Mouse (Mus musculus): ENCODE measurements around the gene Focad. TPM values are rescaled to one million over a fixed set of nuclear protein-coding genes. Genes with fewer than 3 reads are reported as not detected.

Focad gene
- polyA plus RNA-seq, 1 experiment: 4.7 TPM

GRCm38 (mm10) chr4:88344468-88344867 lies 250.0 kb downstream of the Focad start:
- Histone ChIP-seq H3K4me3 (ENCODE audit: extremely low read depth, insufficient read depth, insufficient read length) (no peak overlapping the region), H3K27me3 (ENCODE audit: control insufficient read depth, insufficient read depth, low read length) (no peaks in the 10 kb centered on the region), H3K27ac (ENCODE audit: insufficient read depth, low read length) (no peak overlapping the region), H3K36me3 (ENCODE audit: control insufficient read depth, insufficient read depth, low read length) (no peaks in the 10 kb centered on the region), H3K4me1 (ENCODE audit: control insufficient read depth, insufficient read depth, insufficient read length) (no peaks in the 10 kb centered on the region)
- WGBS: 94% methylated on average over 11 of the region's 11 CpGs
- TF ChIP-seq CTCF (IDR thresholded peaks at IDR 0.05; ENCODE audit: extremely low read depth, insufficient read depth, insufficient read length, insufficient replicate concordance) (no peak), POLR2A (IDR thresholded peaks at IDR 0.05; ENCODE audit: low read depth, low read length) (no peak)
- DNase-seq (ENCODE audit: low read depth in 1 of 2, low spot score in 2 of 2): no peak

GRCm38 (mm10) chr4:88345065-88345464 lies 250.6 kb downstream of the Focad start:
- Histone ChIP-seq H3K27me3 (ENCODE audit: control insufficient read depth, insufficient read depth, low read length) (no peaks in the 10 kb centered on the region), H3K4me3 (ENCODE audit: extremely low read depth, insufficient read depth, insufficient read length) (no peak overlapping the region), H3K4me1 (ENCODE audit: control insufficient read depth, insufficient read depth, insufficient read length) (no peaks in the 10 kb centered on the region), H3K36me3 (ENCODE audit: control insufficient read depth, insufficient read depth, low read length) (no peaks in the 10 kb centered on the region), H3K27ac (ENCODE audit: insufficient read depth, low read length) (no peak overlapping the region)
- no peak for TF ChIP-seq CTCF (IDR thresholded peaks at IDR 0.05; ENCODE audit: extremely low read depth, insufficient read depth, insufficient read length, insufficient replicate concordance)
- no peak for TF ChIP-seq POLR2A (IDR thresholded peaks at IDR 0.05; ENCODE audit: low read depth, low read length)
- DNase-seq (ENCODE audit: low read depth in 1 of 2, low spot score in 2 of 2): no peak
- WGBS: 86% methylated on average over 4 of the region's 4 CpGs

- H3K4me3 ChIP-seq (ENCODE audit: extremely low read depth, insufficient read depth, insufficient read length): no peak overlapping the region
- no peaks in the 10 kb centered on the region for H3K27me3 ChIP-seq (ENCODE audit: control insufficient read depth, insufficient read depth, low read length)
- WGBS: 90% methylated on average over 8 of the region's 8 CpGs
- H3K27ac ChIP-seq (ENCODE audit: insufficient read depth, low read length): no peak overlapping the region
- no peaks in the 10 kb centered on the region for H3K4me1 ChIP-seq (ENCODE audit: control insufficient read depth, insufficient read depth, insufficient read length)
- no peaks in the 10 kb centered on the region for H3K36me3 ChIP-seq (ENCODE audit: control insufficient read depth, insufficient read depth, low read length)
- no peak for TF ChIP-seq CTCF (IDR thresholded peaks at IDR 0.05; ENCODE audit: extremely low read depth, insufficient read depth, insufficient read length, insufficient replicate concordance)
- no peak for TF ChIP-seq POLR2A (IDR thresholded peaks at IDR 0.05; ENCODE audit: low read depth, low read length)
- no peak for DNase-seq (ENCODE audit: low read depth in 1 of 2, low spot score in 2 of 2)
Measured at GRCm38 (mm10) chr4:88345938-88346337, 251.5 kb downstream of the Focad start.

- no peaks in the 10 kb centered on the region for H3K27me3 ChIP-seq (ENCODE audit: control insufficient read depth, insufficient read depth, low read length)
- no peaks in the 10 kb centered on the region for H3K4me1 ChIP-seq (ENCODE audit: control insufficient read depth, insufficient read depth, insufficient read length)
- 5% methylated on average over 4 of the region's 4 CpGs for WGBS
- TF ChIP-seq POLR2A (IDR thresholded peaks at IDR 0.05; ENCODE audit: low read depth, low read length): no peak
- peak; percentile 82; the same call in 1 of the 2 replicates for TF ChIP-seq CTCF (IDR thresholded peaks at IDR 0.05; ENCODE audit: extremely low read depth, insufficient read depth, insufficient read length, insufficient replicate concordance)
- peak; percentile 39 to 45 for DNase-seq (ENCODE audit: low read depth in 1 of 2, low spot score in 2 of 2)
- H3K27ac ChIP-seq (ENCODE audit: insufficient read depth, low read length): no peak overlapping the region
- no peak overlapping the region for H3K4me3 ChIP-seq (ENCODE audit: extremely low read depth, insufficient read depth, insufficient read length)
- no peaks in the 10 kb centered on the region for H3K36me3 ChIP-seq (ENCODE audit: control insufficient read depth, insufficient read depth, low read length)
Measured at GRCm38 (mm10) chr4:88350910-88351309, 256.5 kb downstream of the Focad start.

GRCm38 (mm10) chr4:88356652-88357051 lies 262.2 kb downstream of the Focad start:
- DNase-seq (ENCODE audit: low read depth in 1 of 2, low spot score in 2 of 2): no peak
- H3K27me3 ChIP-seq (ENCODE audit: control insufficient read depth, insufficient read depth, low read length): no peaks in the 10 kb centered on the region
- WGBS: 64% methylated on average over 2 of the region's 2 CpGs
- no peak for TF ChIP-seq CTCF (IDR thresholded peaks at IDR 0.05; ENCODE audit: extremely low read depth, insufficient read depth, insufficient read length, insufficient replicate concordance)
- TF ChIP-seq POLR2A (IDR thresholded peaks at IDR 0.05; ENCODE audit: low read depth, low read length): no peak
- H3K27ac ChIP-seq (ENCODE audit: insufficient read depth, low read length): no peak overlapping the region
- H3K4me1 ChIP-seq (ENCODE audit: control insufficient read depth, insufficient read depth, insufficient read length): no peaks in the 10 kb centered on the region
- no peaks in the 10 kb centered on the region for H3K36me3 ChIP-seq (ENCODE audit: control insufficient read depth, insufficient read depth, low read length)
- no peak overlapping the region for H3K4me3 ChIP-seq (ENCODE audit: extremely low read depth, insufficient read depth, insufficient read length)

- TF ChIP-seq CTCF (IDR thresholded peaks at IDR 0.05; ENCODE audit: extremely low read depth, insufficient read depth, insufficient read length, insufficient replicate concordance) (no peak), POLR2A (IDR thresholded peaks at IDR 0.05; ENCODE audit: low read depth, low read length) (no peak)
- H3K27ac ChIP-seq (ENCODE audit: insufficient read depth, low read length): no peak overlapping the region
- 90% methylated on average over 3 of the region's 3 CpGs for WGBS
Measured at GRCm38 (mm10) chr4:88357431-88357830, 263.0 kb downstream of the Focad start.

GRCm38 (mm10) chr4:88369951-88370350 lies 275.5 kb downstream of the Focad start:
- no peak overlapping the region for H3K4me3 ChIP-seq (ENCODE audit: extremely low read depth, insufficient read depth, insufficient read length)
- TF ChIP-seq CTCF (IDR thresholded peaks at IDR 0.05; ENCODE audit: extremely low read depth, insufficient read depth, insufficient read length, insufficient replicate concordance): no peak
- no peak for TF ChIP-seq POLR2A (IDR thresholded peaks at IDR 0.05; ENCODE audit: low read depth, low read length)
- H3K27ac ChIP-seq (ENCODE audit: insufficient read depth, low read length): no peak overlapping the region
- DNase-seq (ENCODE audit: low read depth in 1 of 2, low spot score in 2 of 2): no peak
- no peaks in the 10 kb centered on the region for H3K4me1 ChIP-seq (ENCODE audit: control insufficient read depth, insufficient read depth, insufficient read length)
- no peaks in the 10 kb centered on the region for H3K27me3 ChIP-seq (ENCODE audit: control insufficient read depth, insufficient read depth, low read length)
- WGBS: 94% methylated on average over 6 of the region's 6 CpGs
- H3K36me3 ChIP-seq (ENCODE audit: control insufficient read depth, insufficient read depth, low read length): no peaks in the 10 kb centered on the region

More at GRCm38 (mm10) chr4:88357431-88357830, 263.0 kb downstream of the Focad start:
- Histone ChIP-seq H3K4me1 (ENCODE audit: control insufficient read depth, insufficient read depth, insufficient read length) (no peaks in the 10 kb centered on the region), H3K4me3 (ENCODE audit: extremely low read depth, insufficient read depth, insufficient read length) (no peak overlapping the region), H3K36me3 (ENCODE audit: control insufficient read depth, insufficient read depth, low read length) (no peaks in the 10 kb centered on the region), H3K27me3 (ENCODE audit: control insufficient read depth, insufficient read depth, low read length) (no peaks in the 10 kb centered on the region)
- DNase-seq (ENCODE audit: low read depth in 1 of 2, low spot score in 2 of 2): no peak

All from spleen, adult 2 months (tissue).